Mouse (Mus musculus) granulocyte monocyte progenitor cell, adult 5-6 weeks (primary cell): ENCODE measurements at regions not wholly inside any gene's neighbourhood (a gene's known extent, or its start where the extent isn't known, plus 50 kb on each side); places are given as distances from the start of the nearest gene placed in this dataset.

Experiments
- ATAC-seq: replicated peaks from 2 replicates; pipeline ENCODE4 v1.8.0; 2016; ENCODE audit warnings: mild to moderate bottlenecking, moderate TSS enrichment, inconsistent platforms; ENCODE audit not compliant: poor library complexity, severe bottlenecking

DNA sequence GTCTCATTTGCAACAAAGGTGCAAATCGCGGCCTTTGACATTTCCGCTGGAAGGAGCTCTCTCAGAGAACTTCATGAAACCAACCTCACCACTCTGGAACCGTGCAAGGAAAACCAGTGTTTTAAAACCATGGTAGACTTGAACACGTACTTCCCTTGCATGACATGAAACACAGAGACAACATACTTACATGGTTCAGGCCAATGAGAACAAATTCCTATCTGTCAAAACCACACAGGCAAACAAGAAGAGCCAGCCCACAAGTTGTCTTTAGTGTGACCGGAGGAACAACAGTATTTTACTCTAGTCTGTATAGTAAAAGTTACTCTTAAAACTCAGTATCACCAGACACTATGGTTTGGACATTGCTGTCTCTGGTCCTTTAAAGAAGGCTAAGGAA, 106.3 kb downstream of the Btg1 start:
- ATAC-seq = no peak

DNA sequence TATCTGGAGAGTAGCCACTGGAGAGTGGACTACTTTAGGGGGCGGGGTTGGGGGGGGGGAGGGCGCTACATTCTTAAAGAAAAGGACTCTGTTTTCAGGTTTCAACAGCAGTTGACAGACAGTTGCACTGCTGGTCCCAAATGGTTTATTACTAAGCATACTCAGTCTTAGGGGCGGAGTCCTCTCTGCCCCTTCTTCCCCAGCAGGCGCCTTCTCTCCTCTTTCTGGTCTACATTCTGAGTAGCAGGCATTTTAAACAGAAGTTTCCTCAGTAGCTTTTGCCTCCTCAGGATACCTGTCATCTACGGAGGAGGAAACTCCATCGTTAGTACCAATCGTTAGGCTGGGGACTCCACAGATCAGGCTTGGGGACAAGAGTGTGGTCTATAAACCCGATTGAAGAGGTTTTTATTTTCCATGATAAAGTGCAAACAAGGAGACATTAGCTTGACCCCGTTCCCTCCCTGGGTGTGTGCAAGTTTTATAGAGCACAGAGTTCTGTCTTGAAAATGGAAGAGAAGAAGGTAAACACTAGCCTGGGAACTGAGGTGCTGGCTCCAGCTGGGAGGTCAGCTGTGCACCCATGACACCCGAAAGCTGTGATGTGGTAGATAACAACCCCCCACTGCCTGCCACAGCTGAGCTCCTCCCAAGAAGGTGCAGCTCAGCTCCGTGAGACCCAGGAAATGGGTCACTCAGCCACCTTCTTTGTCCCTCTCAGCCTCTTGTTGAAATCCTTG, 107.8 kb downstream of the Btg1 start:
- no peak for ATAC-seq

DNA sequence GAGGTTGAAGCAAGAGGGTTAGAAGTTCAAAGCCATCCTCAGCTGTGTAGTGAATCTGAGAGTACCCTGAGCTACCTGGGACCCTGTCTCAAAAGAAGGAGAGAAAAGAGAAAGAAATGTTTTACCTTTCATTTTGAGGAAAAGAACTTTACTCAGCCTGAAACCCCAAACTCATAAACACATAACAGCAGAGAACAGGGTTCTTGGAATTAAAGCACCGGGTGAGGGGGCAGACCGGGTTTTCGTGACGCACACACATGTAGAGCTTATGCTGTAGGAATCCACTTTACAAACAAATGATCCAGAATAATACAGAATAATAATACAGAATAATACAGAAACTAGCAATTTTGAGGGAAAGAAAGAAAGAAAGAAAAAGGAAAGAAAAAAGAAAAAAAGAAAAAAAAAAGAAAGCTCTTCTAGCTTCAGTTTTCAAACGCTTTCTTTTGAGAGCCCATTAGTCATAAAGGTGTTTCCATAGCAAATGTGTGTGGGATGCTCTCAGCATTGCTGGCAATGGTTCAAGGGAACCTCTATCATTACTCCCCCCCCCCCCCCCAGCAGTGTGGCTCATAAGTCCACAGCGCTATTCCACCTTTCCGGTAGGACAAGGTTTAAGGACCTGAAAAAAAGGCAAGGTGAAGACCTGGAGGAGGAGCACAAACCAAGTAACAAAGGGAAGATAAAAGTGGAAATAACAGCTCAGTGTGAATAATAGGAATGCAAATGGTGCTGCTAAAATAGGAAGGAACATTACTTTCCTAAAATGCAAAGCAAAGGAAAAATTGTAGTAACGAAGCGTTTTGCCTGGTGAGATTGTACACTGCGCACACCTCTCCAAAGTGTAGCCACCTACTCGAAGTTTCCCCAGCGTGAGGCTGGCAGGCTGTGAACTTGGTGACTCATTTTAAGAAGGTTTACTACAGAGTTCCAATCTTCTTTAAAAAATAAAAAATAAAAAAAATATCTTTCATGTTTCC, 110.3 kb downstream of the Btg1 start:
- ATAC-seq = no peak

DNA sequence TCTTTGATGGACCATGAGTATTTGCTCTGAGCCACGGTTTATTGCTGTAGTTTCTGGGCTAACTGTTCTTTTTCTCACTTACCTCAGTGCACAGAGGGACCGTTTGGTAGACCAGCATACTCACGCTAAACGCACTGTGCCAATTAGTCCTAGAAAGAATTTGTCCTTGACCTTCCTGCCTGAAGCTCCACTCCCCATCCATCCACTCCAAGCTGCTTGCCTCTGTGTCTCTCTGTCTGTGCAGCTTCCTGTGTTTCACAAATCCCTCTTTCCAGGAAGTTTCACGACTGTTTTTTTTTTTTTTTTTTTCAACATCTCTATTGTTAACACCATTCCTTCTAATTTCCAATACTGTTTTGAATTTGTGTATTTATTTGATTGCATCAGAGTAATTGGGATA, 116.8 kb downstream of the Btg1 start:
- no peak for ATAC-seq

DNA sequence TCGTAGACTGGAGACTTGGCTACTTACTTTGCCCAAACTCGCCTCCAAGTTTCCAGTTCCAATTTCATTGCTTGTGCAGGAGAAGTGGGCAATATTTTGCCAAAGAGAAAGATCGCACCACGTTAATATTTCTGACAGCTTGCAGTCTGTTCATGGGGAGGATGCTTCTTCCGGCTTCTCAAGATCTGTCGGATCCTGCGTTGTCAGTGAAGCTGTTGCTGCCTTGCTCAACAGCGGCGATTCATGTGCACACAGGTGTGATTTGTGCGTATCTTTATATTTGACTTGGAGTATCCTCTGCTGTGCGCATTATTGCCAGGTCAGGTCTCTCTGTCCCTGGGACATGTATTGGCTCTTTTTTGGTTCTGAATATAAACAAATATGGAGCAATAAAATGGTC, 118.3 kb downstream of the Btg1 start:
- no peak for ATAC-seq

DNA sequence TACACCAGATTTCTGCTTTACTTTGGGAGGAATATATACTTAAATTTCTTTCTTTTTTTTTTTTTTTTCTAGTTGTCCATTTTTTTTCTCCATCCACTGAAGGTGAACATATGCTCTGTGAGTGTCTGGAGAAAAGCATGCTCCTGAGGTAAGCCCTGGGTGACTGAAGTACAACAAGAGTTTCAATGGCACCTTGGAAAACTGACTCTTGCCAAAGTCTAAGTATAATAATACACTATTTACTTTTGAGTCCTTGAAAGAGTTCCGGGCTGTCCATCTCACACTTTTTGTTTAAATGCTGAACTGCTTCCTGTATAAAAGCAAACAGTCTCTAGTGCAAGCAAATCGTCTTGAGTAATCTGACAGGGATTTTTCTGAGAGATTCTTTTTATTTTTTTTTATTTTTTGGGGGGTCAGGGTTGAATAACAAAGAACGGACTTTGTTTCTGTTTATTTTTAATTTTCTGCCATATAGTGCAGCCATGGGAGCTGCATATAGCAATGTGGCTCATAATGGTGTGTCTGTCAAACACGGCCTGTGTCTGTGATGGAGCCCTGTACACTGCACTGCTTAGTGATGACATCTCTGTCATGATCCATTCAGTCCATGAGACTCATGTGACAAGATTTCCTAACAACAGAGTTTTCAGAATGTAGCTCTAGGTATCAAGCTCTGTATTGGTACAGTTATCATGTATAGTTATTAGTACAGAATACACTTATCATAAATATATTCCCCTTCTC, 119.3 kb downstream of the Btg1 start:
- no peak for ATAC-seq

DNA sequence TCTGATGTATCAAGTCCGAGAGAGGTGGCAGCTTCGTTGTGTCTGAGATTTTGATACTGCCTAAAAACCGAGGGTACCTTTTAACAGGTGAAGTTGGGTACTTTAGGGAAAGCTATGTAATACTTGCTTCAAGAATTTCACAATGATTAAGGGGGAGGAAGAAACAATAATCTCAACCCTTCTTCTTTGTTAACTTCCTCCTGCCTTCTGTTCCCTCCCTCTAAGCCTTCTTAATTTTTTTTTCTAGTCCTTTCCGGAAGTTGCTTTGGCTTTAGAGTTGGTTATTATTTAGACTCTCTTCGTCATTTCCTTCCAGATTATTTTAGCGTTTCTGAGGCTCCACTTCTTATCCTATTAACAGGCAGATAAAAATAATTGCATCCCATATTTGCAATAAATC, 121.2 kb downstream of the Btg1 start:
- peak; percentile 77 for ATAC-seq

DNA sequence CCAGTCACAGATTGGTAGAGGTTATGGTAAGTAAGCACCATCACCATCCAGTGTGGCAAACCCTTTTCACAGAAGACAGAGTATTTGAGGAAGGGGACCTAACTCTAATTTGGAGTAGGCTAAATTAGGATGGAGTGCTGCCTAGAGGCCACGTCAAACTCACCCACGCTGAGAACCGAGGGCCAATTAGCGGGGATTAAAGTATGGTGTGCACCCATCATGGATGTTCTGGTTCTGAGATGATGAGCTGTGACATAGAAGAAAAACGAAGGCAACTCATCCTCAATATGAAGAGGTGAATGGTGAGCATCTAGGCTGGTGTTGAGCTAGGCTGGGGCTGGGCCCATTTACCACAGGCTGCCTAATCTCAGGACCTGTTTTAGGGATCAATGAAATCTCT, 121.8 kb downstream of the Btg1 start:
- no peak for ATAC-seq

DNA sequence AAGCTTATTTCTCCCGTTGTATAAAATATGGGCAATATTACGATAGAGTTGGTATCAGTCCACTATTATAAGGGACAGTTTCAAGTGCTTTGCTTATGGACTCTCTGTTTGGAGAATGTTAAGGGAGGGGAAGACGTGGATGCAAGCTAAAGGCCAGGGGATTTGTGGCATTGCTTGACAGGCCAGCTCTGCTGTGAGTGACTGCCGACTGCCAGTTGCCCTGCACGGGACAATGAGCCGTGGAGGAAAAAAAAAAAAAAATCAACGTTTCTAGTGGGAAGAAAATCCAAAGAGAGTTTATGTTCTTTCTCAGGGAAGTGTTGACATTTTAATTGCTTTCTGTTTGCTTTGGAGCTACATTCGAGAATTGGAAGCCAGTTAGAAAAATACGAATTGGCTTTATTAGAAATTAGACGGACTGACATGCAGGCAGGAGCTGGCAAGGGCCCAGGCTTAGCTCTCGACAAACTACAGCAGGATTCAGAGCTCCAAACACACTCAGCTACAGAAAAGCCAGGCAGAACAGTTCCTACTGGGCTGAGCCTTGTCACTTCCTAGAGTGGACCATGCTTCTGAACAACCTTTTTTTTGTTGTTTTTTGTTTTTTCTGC, 127.5 kb downstream of the Btg1 start:
- ATAC-seq = no peak

DNA sequence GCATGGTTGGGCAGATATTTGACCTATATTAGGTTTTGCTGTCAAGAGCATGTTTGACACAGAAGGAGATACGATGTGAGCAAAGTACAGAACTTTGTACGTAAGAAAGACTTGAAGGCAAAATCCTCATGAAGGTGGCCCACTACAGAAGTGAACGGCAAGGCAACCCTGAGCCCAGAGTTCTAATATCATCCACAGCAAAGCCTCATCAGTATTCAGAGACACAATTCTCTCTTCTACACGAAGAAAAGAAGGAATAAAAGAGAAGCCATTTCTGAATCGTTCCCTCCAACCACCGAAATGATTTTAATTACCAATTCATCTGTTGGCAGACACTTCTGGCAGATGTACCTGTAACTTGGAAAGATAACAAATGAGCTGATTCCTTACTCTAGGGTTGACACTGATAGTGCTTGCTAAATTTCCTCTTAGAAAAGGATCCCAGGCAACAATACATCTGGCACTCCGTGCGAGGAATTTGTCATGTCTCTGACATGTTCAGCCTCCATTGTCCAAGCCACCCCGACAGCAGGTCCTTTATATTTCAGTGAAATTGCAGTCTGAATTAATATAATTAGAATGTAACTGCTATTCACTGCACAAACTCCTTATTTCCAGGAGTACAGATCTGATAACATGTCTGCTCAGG, 130.3 kb downstream of the Btg1 start:
- no peak for ATAC-seq

DNA sequence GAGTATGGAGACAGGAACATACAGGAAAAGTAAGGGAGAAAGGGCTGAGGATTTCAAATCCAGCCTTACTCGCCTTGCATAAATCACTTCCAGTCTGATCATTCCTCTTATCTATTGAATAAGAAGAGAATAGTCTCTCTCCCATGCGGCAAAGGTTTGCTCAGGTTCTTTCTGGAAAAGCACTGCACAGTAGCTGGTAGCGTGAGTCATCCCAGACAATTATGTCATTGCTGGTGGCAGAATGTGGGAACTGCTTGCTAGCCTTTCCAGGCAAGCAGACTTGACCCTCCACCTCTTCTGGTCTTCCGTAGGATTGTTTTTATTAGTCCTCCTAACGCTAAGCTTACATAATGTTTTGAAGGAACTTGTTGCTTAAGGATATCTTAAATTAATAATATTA, 134.1 kb downstream of the Btg1 start:
- 0 out of 2 replicates have a peak, but pooled peaks have one; percentile 27 for ATAC-seq

DNA sequence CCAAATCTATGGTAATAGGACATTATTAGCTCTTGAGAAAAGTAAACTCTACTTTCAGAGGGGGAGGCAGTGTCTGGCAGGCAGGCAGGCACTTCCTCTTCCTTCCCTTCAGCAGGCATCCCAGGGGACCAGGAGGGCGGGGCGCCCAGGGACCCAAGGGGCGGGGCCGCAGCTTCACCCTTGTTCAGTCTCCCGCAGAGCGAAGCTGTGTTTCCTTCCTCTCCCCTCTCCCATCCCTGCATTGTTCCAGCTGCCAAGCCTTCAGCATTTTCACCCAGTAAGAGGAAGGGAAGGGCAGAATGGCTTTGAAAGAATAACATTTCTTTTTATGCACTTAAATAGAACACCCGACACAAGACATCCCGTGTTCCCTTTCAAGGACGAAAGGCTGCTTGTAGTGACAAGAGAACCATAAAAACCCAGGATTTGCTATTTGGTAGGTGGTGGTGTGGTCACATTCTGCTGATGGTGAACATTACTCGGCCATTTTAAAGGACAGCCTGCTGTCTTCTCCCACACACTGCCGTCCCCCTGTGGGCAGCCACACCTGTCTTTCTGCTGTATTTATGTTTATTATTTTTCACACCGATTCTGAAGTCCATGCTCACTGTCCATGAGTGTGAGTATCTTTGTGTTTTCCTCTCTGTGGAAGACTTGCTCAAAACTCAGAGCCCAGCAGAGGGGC, 134.9 kb downstream of the Btg1 start:
- ATAC-seq = peak; percentile 100

DNA sequence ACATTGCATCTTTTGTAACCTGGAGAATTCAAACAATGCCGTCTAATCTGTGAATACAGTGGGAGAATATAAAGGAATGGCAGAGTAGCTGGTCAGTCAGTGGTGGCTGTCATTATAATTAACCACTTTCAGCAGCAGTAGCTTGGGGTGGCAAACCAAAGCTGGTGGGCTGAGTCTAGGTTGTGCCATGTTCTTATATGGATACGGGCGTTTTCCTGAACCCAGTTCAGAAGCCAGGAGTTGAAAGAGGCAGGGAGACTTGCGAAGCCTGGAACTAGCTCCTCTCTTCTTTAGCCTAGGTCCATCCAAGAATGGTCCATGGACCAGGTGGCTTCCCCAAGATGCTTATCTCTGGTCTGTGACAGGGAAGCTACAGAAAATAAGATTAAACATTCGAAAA, 135.7 kb downstream of the Btg1 start:
- ATAC-seq = no peak

DNA sequence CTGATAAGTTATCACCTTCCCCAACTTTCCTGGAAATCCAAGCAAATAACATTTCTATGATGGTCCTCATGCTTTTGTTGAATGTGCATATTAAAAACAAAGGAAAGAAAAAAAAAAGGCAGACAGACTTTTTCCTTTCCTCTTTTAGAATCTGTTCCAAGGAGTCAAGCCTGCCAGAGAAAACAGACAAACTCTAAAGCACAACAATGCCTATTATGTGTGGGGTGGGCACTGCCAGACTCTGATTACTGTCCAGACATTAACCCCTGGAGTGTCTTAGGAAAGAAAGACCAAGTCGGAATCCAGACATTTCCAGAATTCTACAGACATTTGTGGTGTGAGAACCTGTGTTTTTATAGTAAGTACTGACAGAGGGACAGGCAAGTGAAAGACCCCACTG, 136.7 kb downstream of the Btg1 start:
- no peak for ATAC-seq

DNA sequence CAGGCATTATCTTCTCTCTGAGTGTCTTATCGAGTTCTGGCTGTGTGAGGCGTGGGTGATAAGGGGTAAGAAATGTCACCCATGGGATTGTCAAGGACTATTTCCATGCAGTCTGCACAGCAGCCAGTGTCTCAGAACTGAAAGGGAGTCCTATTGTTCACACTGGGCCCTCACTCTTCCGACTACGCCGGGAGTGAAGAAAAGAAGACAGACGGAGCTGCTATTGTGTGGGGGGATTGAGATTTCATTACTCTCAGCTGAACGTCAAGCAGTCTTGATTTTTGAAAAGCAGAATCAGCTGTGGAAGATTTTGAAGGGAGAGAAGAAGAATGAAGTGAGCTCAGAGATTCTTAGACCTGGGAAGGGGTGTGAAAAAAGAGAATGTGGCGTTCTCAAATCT, 138.9 kb downstream of the Btg1 start:
- no peak for ATAC-seq

DNA sequence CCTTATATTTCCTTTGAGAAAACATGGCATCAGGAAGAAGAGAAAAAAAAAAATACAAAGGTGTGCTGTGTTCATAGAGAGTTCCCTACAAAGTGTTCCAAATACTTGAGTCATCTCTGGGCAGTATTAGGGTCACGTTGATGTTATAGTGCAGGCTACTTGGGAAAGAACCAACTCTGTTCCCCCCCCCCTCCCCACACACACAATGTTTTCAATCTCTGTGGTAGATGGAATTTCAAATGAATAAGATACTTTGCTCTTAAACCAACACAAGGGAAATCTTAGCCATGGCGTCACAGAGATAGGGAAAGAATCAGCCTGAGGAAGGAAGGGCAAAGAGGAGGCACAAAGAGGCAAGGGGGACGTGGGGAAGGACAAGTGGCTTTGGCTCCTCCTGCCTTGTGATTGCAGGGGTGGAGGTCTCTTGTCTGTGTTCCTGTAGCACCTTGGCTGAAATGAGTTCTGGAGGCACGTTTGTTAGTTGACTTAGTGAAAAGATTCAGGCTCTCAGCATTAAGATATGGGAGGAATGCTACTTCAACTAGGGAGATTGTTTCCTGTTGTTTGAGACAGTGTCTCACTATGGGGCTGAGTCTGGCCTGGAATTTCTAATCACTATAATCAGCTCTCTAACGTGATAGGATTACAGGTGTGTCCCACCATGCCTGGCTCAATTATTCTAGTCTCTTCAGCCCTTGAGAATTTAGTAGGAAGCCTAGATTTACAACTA, 139.7 kb downstream of the Btg1 start:
- ATAC-seq = no peak

DNA sequence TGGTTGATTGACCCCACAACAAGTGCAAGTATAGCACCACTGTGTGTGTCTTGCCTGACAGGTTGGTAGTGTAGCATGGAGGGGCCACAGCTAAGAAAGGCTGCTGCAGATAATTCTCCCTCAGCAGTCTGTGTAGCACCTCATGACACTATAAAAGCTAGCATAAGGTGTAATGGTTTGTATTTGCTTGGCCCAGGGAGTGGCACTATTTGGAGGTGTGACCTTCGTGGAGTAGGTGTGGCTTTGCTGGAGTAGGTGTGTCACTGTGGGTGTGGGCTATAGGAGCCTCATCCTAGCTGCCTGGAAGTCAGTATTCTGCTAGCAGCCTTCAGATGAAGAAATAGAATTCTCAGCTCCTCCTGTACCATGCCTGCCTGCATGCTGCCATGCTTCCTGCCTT, 140.5 kb downstream of the Btg1 start:
- ATAC-seq = no peak

DNA sequence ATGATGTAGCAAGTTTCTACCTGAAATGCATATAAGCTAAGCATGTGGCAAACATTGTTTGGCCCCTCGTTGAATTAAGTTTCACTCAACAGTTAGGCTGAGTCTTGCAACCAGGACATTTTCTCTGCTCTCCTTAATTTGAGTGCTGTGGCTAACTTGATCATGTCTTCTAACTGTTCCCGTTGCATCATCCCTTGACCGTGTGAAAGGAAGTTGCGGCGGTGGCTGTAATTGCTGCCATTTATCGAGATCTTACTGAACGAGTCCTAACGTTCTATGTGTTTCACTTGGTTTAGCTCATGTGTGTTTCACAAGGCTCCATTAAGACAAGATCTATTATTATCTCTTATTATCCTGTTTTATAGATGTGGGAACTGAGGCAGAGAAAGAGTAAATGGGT, 144.8 kb downstream of the Btg1 start:
- ATAC-seq = peak; percentile 92

DNA sequence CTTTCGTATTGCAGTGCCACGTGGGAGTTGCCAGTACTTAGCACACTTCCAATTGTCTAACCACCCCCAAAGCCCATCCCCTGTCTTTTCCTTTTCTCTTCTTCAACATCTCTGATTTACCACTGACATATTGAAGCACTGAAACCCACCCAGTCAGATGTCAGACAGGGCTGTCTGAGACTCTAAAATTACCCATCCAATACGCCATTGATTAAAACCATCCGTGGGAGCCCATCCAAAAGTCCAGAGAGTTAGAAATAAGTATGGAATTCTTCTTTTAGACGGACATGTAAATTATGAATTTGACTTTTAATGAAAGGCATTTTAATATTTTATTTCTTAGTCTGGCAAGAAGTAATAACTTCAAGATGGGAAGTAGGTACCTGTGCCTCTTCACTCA, 148.8 kb downstream of the Btg1 start:
- ATAC-seq = no peak
